Mouse (Mus musculus): ENCODE data around the gene Ipo8. TPM values are rescaled to one million over a fixed set of nuclear protein-coding genes. Genes with fewer than 3 reads are reported as not detected.

Gene Ipo8
- total RNA-seq, 2 experiments from 2014 or later: 34.3 to 39.5 TPM

DNA sequence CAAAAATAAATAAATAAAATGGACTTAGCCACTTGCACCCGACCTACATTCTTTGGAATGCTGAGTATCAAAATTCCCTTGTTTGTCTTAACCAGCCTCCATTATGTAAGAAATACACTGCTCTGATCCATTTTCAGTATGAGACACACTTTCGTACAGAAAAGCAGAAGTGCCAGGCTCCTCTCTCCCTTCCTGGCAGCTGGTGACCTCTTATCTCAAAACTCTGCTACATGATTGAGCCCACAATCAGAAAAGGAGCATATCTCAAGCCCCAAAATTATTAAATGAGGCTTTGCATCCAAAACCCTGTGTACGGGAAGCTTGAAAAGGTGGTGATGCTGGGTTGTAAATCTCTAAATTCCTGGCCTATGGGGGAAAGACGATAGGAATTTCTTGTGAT is 69.8 kb downstream of the Ipo8 start:
- DNase-seq (ENCODE audit: low spot score in 2 of 2): no peak

DNA sequence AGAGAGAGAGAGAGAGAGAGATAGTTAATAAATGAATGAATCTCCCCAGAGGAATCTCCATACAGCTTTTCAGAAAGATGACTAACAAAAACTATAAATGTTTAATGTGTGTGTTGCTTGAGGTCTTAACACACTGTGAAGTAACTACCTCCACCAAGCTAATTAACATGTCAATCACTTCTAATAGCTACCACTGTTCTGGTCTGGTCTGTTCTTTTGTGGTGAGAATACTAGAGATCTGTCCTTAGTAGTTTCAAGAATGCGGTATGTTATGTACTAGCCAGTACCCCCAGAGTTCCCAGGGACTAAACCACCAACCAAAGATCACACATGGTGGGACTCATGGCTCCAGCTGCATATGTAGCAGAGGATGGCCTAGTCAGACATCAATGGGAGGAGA is 74.7 kb downstream of the Ipo8 start:
- no peak for DNase-seq (ENCODE audit: low spot score in 2 of 2)

DNA sequence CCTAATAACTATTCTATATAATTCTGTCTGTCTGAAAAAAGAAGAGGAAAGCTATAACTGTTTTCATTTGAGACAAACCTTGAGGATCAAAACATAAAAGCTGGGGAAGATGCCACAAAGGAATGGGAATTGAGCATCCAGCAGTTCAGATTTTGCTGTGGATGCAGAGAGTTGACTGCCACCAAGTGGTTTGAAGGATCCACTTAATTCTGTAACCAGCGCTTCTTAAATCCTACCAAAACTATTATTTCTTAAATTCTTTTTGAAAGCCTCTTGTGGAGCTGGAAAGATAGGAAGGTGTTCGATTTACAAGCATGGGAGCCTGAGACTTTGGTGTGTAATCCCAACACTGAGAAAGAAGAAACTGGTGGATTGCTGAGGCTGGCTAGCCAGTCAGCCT is 79.9 kb downstream of the Ipo8 start:
- no peak for DNase-seq (ENCODE audit: low spot score in 2 of 2)

DNA sequence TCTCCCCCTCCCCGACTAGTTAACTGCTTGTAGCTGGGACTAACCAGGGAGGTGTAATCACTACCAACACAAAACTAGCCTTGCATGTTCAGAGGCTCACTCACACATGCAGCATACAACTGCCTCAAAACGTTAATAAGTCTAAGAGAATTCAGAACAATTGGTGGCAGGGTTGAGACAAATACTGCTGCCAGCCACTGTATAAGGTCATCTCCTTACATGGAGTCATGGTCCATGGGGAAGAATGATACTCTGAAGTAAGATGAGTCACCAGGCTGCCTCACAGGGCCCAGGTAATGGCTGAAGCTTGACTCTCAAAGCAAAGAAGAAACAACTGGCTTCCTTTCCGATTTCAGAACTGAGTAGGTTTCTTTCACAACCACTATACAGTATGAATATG is 81.1 kb downstream of the Ipo8 start:
- DNase-seq (ENCODE audit: low spot score in 2 of 2): no peak

DNA sequence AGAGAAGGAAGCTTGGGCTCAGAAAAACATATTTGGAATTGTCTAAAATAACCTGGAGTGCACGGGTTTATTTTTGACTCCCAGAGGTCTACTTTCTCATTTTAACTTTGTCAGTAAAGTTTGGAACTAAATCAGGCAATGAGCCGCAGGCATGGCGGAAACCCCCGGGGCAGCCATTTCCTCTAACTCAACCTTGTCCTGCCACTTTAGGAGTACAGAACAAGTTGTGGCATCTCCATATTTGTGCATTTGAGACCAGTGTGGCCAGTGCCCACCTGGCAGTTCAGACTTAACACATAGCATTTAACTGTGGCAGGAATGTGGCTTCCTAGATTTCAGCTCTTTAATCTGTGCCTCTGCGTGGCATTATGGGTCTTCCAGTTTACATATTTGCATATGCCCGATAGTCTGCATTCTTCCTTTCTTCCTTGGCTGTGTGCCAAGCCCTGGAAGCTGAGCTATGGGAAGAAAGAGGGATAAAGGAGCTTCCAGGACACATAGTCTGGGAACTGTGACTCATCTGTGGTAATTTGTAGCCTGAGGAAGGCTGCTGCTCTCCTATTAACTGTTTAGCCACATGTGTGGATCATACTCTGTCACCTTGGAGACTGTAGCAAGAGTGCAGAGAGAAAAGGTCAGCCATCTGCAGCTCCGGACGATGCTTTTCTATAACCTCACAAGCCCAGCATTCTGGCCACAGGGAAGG is 90.6 kb downstream of the Ipo8 start:
- no peak for DNase-seq (ENCODE audit: low spot score in 2 of 2)

DNA sequence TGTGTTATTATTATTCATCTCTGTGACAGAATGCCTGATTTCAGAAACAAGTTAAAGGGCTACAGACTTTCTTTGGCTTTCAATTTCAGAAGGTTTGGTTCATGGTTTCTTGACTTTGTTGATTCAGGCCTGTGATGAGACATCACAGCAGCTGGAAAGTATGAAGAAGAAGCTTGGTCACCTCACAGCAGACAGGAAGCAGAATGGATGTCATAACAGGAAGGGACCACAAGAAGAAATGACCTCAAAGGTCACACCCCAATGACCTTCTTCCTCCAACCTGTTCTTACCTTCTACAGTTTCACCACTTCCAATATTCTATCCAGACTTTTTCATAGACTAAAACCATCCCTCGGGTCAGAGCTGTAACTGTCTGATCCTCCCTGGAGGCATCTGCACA is 94.9 kb downstream of the Ipo8 start:
- DNase-seq (ENCODE audit: low spot score in 2 of 2): no peak

DNA sequence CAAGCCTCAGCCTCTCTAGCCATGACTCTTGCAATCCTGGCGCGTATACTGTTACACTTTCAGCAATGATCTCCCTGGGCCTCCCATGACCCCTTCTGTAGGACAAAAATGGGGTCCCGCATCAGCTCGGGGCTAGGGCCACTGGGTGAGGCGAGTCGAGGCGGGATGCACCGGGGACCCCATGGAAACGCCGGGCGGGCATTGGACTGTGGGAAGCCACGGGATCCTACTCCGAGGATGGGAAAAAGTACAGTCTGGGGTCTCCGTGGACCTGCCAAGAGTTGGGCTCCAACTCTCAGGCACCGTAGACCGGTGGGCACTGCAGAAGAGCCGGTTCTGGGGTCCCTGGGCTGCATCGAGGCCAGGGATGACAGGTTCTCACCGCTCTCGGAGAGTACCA is 97.3 kb downstream of the Ipo8 start:
- DNase-seq (ENCODE audit: low spot score in 2 of 2): no peak

DNA sequence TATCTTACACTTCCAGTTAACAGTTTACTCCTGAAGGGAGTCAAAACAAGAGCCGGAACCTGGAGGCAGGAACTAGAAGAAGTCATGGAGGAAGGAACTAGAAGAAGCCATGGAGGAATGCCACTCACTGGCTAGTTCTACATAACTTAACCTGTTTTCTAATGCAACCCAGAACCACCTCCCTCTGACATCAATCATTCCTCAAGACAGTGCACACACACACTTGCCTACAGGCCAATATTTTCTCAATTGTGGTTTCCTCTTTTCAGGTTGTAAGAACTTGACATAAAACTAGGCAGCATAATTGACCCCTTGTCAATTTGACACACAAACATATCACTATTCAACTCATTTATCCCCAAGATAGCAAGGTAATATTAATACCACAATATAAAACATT is 98.3 kb downstream of the Ipo8 start:
- no peak for DNase-seq (ENCODE audit: low spot score in 2 of 2)

DNA sequence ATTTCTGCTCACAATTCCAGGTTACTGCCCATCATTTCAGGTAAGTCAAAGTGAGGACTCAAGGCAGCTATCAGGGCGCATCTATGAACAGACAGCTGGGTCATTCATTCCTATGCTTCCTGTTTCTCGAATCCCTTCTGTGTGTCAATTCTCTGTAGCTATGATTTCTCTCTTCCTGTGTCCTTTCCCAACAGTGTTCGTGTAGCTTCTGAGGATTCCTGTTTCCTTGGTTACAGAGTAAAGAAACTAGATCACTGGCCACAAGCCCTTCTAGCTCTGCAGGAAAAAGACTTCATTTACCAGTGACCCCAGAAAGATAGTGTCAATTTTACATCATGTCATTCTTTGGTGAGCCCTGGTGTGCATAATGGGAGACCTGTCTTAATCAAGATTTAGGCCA is 102.7 kb downstream of the Ipo8 start:
- no peak for DNase-seq (ENCODE audit: low spot score in 2 of 2)

DNA sequence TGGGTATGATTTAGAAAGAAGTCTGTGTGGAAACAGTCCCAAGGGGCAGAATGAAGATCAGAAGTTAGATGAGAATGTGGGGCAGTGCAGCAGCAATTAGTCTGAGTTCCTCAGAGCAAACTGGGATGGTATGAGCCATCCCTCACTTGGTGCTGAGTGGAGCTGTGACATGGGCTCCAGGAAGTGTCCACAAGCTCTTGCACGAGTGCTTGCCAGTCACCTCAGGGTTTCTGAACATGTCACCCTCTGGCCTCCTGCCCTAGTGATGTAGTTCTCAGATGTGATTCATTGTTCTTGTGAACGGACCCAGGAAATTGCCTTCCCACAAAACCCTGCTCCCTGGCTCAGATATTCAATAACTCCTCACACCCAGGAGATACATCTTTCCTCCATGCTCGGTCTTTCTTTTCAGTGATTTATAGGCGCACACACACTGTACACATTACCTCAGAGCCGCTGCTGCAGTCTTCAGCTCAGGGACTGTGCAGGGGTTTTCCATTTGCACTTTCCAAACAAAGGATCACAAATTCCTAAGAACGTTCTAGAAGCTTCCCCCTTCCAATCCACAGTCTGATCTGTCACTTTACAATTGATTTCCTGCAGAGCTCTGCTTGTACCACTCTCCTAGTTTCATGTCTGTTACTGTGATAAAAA is 103.3 kb downstream of the Ipo8 start:
- DNase-seq (ENCODE audit: low spot score in 2 of 2): no peak

DNA sequence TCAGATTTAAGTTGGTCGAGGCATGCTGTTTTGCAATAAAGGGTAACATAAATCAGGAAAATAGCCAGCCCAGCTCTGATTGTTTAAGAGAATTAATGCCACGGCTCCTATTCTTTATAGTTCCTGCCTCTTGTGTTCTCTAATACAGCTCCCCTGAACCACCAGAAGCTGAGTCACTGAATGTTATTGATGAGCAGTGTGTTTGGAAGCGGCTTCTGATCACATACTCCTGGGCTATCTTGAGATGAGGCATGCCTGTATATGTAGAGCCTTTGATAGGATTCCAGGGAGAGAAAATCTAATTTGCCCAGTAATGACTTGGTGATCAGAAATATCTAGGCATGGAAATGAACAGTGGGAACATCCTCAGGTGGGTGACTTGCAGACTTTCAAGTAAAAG is 106.8 kb downstream of the Ipo8 start:
- no peak for DNase-seq (ENCODE audit: low spot score in 2 of 2)

Other genes starting within 250 kb of the Ipo8 start
- gene Caprin2, start 64.8 kb upstream of the Ipo8 start, total RNA-seq (2021): 10 to 100 TPM; 21.7 to 25.5 TPM
- 10 to 100 TPM; 63.4 to 80.4 TPM for gene Sinhcaf, start 115.0 kb upstream of the Ipo8 start, total RNA-seq (2021)

Measured in adrenal gland, postnatal 4 days (tissue).